Mouse (Mus musculus): ENCODE data around the gene Gas2l1.

GRCm38 (mm10) chr11:5042645-5043381 is 22.3 kb downstream of the Gas2l1 start:
- no peak for TF ChIP-seq CTCF (IDR thresholded peaks at IDR 0.05 in 2 of 3, conservative IDR thresholded peaks at IDR 0.05 in 1 of 3; ENCODE audit: control insufficient read depth in 1 of 3, insufficient read depth in 1 of 3, low read depth in 2 of 3, low read length in 3 of 3, poor library complexity in 1 of 3, severe bottlenecking in 1 of 3)
- TF ChIP-seq TBP (IDR thresholded peaks at IDR 0.05; ENCODE audit: low read depth, low read length), result no peak
- TF ChIP-seq TAL1 (IDR thresholded peaks at IDR 0.05; ENCODE audit: low read length), result no peak
- no peak for TF ChIP-seq GATA1 (IDR thresholded peaks at IDR 0.05; ENCODE audit: low read depth, low read length)
- no peak for TF ChIP-seq RAD21 (IDR thresholded peaks at IDR 0.05; ENCODE audit: low read depth, low read length)
- no peak for TF ChIP-seq USF2 (IDR thresholded peaks at IDR 0.05; ENCODE audit: borderline replicate concordance in 1 of 2, insufficient read depth in 1 of 2, low read depth in 1 of 2, low read length in 2 of 2)
- no peak for TF ChIP-seq MYC (IDR thresholded peaks at IDR 0.05; ENCODE audit: low read depth, low read length)
- TF ChIP-seq POLR2A (IDR thresholded peaks at IDR 0.05; ENCODE audit: control insufficient read depth in 1 of 2, insufficient read depth in 1 of 2, low read depth in 1 of 2, low read length in 2 of 2, poor library complexity in 1 of 2), result no peak
